Mouse (Mus musculus) spleen, adult 2 months (tissue): ENCODE results near the gene Numbl. TPM values are rescaled to one million over a fixed set of nuclear protein-coding genes. Genes with fewer than 3 reads are reported as not detected.
A peak's percentile ranks its signal among the peaks of the same experiment; 100 is the strongest.

ENCODE experiments used
- DNase-seq, 2 experiments: peaks; one replicate each; pipeline versions ENCODE4 v3.0.0 to v3.0.0-alpha.2; 2012 to 2021; ENCODE audit warnings: low spot score in 2 of 2, low read depth in 1 of 2
- H3K27ac ChIP-seq: fragments of 200-500 bp; 2 replicates; pipeline ENCODE4 v1.5.1; 2012; ENCODE audit warnings: low read length, inconsistent platforms; ENCODE audit not compliant: insufficient read depth
- H3K27me3 ChIP-seq: fragments of 200-500 bp; 2 replicates; pipeline ENCODE4 v1.6.1; 2012; ENCODE audit warnings: mild to moderate bottlenecking, moderate library complexity, low read length, inconsistent platforms; ENCODE audit not compliant: control insufficient read depth, insufficient read depth
- H3K36me3 ChIP-seq: fragments of 200-500 bp; 2 replicates; pipeline ENCODE4 v1.6.1; 2012; ENCODE audit warnings: mild to moderate bottlenecking, low read length, inconsistent platforms; ENCODE audit not compliant: control insufficient read depth, insufficient read depth
- H3K4me1 ChIP-seq: fragments of 200-500 bp; 2 replicates; pipeline ENCODE4 v1.6.1; 2011; ENCODE audit warnings: inconsistent platforms; ENCODE audit not compliant: control insufficient read depth, insufficient read depth, insufficient read length
- H3K4me3 ChIP-seq: fragments of 200-500 bp; 2 replicates; pipeline ENCODE4 v1.5.1; 2011; ENCODE audit warnings: mild to moderate bottlenecking, inconsistent platforms; ENCODE audit not compliant: insufficient read depth, insufficient read length; ENCODE audit errors: extremely low read depth
- CTCF ChIP-seq: fragments of 200-500 bp; IDR thresholded peaks from 2 replicates; pipeline ENCODE4 v1.5.1; 2011; ENCODE audit warnings: mild to moderate bottlenecking, inconsistent platforms; ENCODE audit not compliant: insufficient read depth, insufficient read length, insufficient replicate concordance; ENCODE audit errors: extremely low read depth
- POLR2A ChIP-seq: fragments of 200-500 bp; IDR thresholded peaks from 2 replicates; pipeline ENCODE4 v1.6.1; 2011; ENCODE audit warnings: low read depth, low read length, inconsistent platforms
- WGBS: fragments of 180-500 bp; shearing (Covaris S2); methylation state at CpG from one replicate; pipeline ENCODE4 v1.1.7; 2018; 5-methylcytosine and 5-hydroxymethylcytosine counted together
- polyA plus RNA-seq: library from polyadenylated mRNA; depleted of rRNA; stranded (reverse); fragments of >200 nt; gene quantifications from 2 replicates; pipeline ENCODE4 v1.2.3, GENCODE M21; 2012; rRNA removed

The Numbl gene
- polyA plus RNA-seq, 1 experiment, result 6.1 TPM

DNA sequence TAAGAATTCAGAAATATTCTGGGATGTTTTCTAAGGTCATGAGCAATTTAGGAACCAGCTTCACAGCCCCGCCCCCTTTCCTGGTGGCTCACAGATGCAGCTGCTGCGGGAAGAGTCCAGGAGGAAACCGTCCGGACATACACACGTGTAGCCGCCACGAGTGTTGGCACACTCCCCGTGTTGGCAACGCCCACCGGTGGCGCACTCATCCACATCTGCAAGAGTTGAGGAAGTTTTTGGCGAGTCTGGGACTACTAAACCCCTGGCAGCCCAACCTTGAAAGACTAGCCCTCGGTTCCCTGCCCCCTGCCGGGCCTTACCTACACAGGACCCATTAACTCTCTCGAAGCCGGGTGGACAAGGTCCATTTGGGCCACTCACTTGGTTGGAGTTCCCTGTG is 70.4 kb downstream of the Numbl start:
- H3K4me1 ChIP-seq, result peaks cover 30% of the 10 kb centered on the region
- peaks cover 5% of the 10 kb centered on the region; the same call in 1 of the 2 replicates for H3K27me3 ChIP-seq
- no peaks in the 10 kb centered on the region for H3K36me3 ChIP-seq
- DNase-seq, result no peak
- no peak overlapping the region for H3K4me3 ChIP-seq
- no peak for TF ChIP-seq POLR2A
- TF ChIP-seq CTCF, result no peak
- WGBS, result 25% methylated on average over 16 of the region's 16 CpGs
- H3K27ac ChIP-seq, result no peak overlapping the region

GRCm38 (mm10) chr7:27329326-27329947 is 71.2 kb downstream of the Numbl start:
- H3K4me1 ChIP-seq, result peaks cover 30% of the 10 kb centered on the region
- no peaks in the 10 kb centered on the region for H3K36me3 ChIP-seq
- peak overlapping the region; percentile 34; the same call in 1 of the 2 replicates for H3K4me3 ChIP-seq
- TF ChIP-seq POLR2A (no peak), CTCF (peak; percentile 76)
- H3K27me3 ChIP-seq, result peaks cover 8% of the 10 kb centered on the region; the same call in 1 of the 2 replicates
- DNase-seq, result peak; percentile 76 to 91
- H3K27ac ChIP-seq, result no peak overlapping the region
- WGBS, result 5% methylated on average over 45 of the region's 45 CpGs

DNA sequence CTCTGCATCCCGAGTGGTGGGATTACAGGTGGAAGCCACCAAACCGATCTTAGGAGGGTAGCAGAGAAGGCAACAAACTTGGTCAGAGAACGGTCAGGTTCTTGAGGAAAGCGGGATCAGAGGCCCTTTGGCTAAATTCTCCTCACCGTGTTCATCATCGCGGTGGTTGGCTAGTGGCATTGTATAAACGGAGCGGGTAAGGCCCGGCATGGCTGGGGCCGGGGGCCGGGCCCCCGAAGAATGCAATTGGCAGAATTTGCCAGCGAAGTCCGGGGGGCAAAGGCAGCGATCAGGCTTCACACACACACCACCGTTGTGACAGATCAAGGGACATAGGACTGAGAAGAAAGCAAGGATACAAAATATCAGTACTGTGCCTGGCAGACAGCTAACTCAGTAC is 71.7 kb downstream of the Numbl start:
- Histone ChIP-seq H3K4me3 (no peak overlapping the region), H3K4me1 (peaks cover 30% of the 10 kb centered on the region), H3K27ac (no peak overlapping the region), H3K27me3 (peaks cover 11% of the 10 kb centered on the region), H3K36me3 (no peaks in the 10 kb centered on the region)
- TF ChIP-seq POLR2A (no peak), CTCF (no peak)
- no peak for DNase-seq
- WGBS, result 25% methylated on average over 17 of the region's 17 CpGs

GRCm38 (mm10) chr7:27330709-27331540 is 72.7 kb downstream of the Numbl start:
- Histone ChIP-seq H3K36me3 (no peaks in the 10 kb centered on the region), H3K27me3 (peaks cover 11% of the 10 kb centered on the region), H3K4me1 (peaks cover 27% of the 10 kb centered on the region), H3K4me3 (peak overlapping the region; percentile 37; the same call in 1 of the 2 replicates), H3K27ac (peak overlapping the region; percentile 24)
- TF ChIP-seq CTCF (no peak), POLR2A (no peak)
- peak; percentile 79 to 89 for DNase-seq
- WGBS, result 1% methylated on average over 39 of the region's 39 CpGs

- no peak for DNase-seq
- H3K27me3 ChIP-seq, result peaks cover 13% of the 10 kb centered on the region
- WGBS, result 6% methylated on average over 8 of the region's 8 CpGs
- no peak overlapping the region for H3K4me3 ChIP-seq
- TF ChIP-seq CTCF, result no peak
- TF ChIP-seq POLR2A, result no peak
- no peaks in the 10 kb centered on the region for H3K36me3 ChIP-seq
- peaks cover 27% of the 10 kb centered on the region for H3K4me1 ChIP-seq
- H3K27ac ChIP-seq, result peak overlapping the region; percentile 24
These were observed 73.3 kb downstream of the Numbl start for GRCm38 (mm10) chr7:27331541-27331851.

Other genes starting within 250 kb of the Numbl start
- gene Cyp2a12, start 229.4 kb upstream of the Numbl start, polyA plus RNA-seq, result 0.05 TPM in 1 of 2 replicates, not detected in the other
- 0.12 and 0.34 TPM in 2 replicates for gene Cyp2f2, start 138.5 kb upstream of the Numbl start, polyA plus RNA-seq
- not detected in 2 replicates for gene Cyp2t4, start 104.7 kb upstream of the Numbl start, polyA plus RNA-seq
- 83.0 and 97.5 TPM in 2 replicates for gene Egln2, start 91.6 kb upstream of the Numbl start, polyA plus RNA-seq
- gene Rab4b, start 79.5 kb upstream of the Numbl start, polyA plus RNA-seq, result 78.8 and 111 TPM in 2 replicates
- not detected in 2 replicates for gene Gm21983, start 77.3 kb upstream of the Numbl start, polyA plus RNA-seq
- gene Mia, start 77.3 kb upstream of the Numbl start, polyA plus RNA-seq, result 1.0 and 2.3 TPM in 2 replicates
- gene BC024978, start 62.7 kb upstream of the Numbl start, polyA plus RNA-seq, result 9.5 and 12.1 TPM in 2 replicates
- 93.7 and 142 TPM in 2 replicates for gene Snrpa, start 62.2 kb upstream of the Numbl start, polyA plus RNA-seq
- gene Itpkc, start 29.8 kb upstream of the Numbl start, polyA plus RNA-seq, result 5.9 and 7.0 TPM in 2 replicates
- 28.9 and 36.4 TPM in 2 replicates for gene Coq8b, start 25.4 kb upstream of the Numbl start, polyA plus RNA-seq
- gene Ltbp4, start 79.3 kb downstream of the Numbl start, polyA plus RNA-seq, result 157 and 164 TPM in 2 replicates
- 130 and 166 TPM in 2 replicates for gene Shkbp1, start 97.6 kb downstream of the Numbl start, polyA plus RNA-seq
- gene Gm20479, start 99.0 kb downstream of the Numbl start, polyA plus RNA-seq, result 0.47 and 0.54 TPM in 2 replicates
- gene Sptbn4, start 189.3 kb downstream of the Numbl start, polyA plus RNA-seq, result 0.23 and 0.41 TPM in 2 replicates
- gene Blvrb, start 189.5 kb downstream of the Numbl start, polyA plus RNA-seq, result 280 and 330 TPM in 2 replicates
- gene Sertad3, start 215.3 kb downstream of the Numbl start, polyA plus RNA-seq, result 13.9 and 16.0 TPM in 2 replicates
- 21.9 and 33.0 TPM in 2 replicates for gene Sertad1, start 228.5 kb downstream of the Numbl start, polyA plus RNA-seq
- gene Prx, start 240.9 kb downstream of the Numbl start, polyA plus RNA-seq, result 0.68 and 0.72 TPM in 2 replicates